Mouse (Mus musculus) embryonic fibroblast, embryonic 13.5 days (primary cell): ENCODE measurements around the gene Adam12. TPM values are rescaled to one million over a fixed set of nuclear protein-coding genes. Genes with fewer than 3 reads are reported as not detected.
A peak's percentile ranks its signal among the peaks of the same experiment; 100 is the strongest.
"Not testable (repeated sequence)": the region's sequence is repeated elsewhere in the genome, so short reads cannot be mapped to it uniquely, and the experiment has no call there.

Source experiments
- H3K27ac ChIP-seq: 2 replicates; pipeline ENCODE4 v1.5.1; 2012; ENCODE audit warnings: low read length, control low read depth, inconsistent platforms; ENCODE audit not compliant: insufficient read depth
- H3K4me1 ChIP-seq: 2 replicates; pipeline ENCODE4 v1.6.1; 2011; ENCODE audit warnings: low read length; ENCODE audit not compliant: control insufficient read depth, insufficient read depth
- H3K4me3 ChIP-seq: 2 replicates; pipeline ENCODE4 v1.5.1; 2011; ENCODE audit warnings: mild to moderate bottlenecking, control low read depth, low read length; ENCODE audit not compliant: insufficient read depth
- CTCF ChIP-seq: IDR thresholded peaks from 2 replicates; pipeline ENCODE4 v1.5.1; 2011; ENCODE audit warnings: mild to moderate bottlenecking, control low read depth, low read length, moderate library complexity, borderline replicate concordance; ENCODE audit not compliant: insufficient read depth
- POLR2A ChIP-seq: IDR thresholded peaks from 2 replicates; pipeline ENCODE4 v1.6.1; 2011; ENCODE audit warnings: low read depth, mild to moderate bottlenecking, control low read depth, low read length, moderate library complexity
- polyA plus RNA-seq: library from polyadenylated mRNA; stranded (reverse); fragments of >200 nt; gene quantifications from 2 replicates; pipeline ENCODE4 v1.2.4, GENCODE M21; 2011; ENCODE audit warnings: low read depth; ENCODE audit not compliant: missing spikeins, insufficient read length

Adam12 gene
- polyA plus RNA-seq, 1 experiment, result 104 TPM

DNA sequence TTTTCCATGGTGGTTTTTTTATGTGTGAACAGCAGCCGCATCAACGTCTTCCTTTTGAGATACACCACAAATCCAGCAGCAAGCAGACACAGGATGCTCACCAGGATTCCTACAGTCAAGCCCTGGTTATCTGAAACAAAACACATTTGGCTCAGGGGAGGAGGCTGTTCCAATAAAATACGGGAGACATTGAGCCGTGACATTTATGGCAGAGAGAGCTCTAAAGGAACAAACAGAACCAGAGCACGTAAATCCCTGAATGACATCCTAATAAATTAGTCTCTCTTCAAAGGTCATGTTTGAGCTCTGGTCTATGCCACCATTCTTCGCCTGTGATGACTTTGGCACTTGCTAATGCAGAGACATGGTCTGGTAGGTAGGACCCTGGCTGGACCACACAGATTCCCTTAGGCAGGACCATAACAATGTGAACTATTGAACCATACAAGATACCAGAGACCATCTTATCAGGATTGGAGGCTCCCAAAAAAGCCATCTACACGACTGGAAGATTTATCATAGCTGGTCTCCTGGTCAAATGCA is 322.0 kb downstream of the Adam12 start:
- H3K4me3 ChIP-seq, result no peak overlapping the region
- no peak overlapping the region for H3K27ac ChIP-seq
- H3K4me1 ChIP-seq, result no peaks in the 10 kb centered on the region
- TF ChIP-seq CTCF (no peak), POLR2A (no peak)

DNA sequence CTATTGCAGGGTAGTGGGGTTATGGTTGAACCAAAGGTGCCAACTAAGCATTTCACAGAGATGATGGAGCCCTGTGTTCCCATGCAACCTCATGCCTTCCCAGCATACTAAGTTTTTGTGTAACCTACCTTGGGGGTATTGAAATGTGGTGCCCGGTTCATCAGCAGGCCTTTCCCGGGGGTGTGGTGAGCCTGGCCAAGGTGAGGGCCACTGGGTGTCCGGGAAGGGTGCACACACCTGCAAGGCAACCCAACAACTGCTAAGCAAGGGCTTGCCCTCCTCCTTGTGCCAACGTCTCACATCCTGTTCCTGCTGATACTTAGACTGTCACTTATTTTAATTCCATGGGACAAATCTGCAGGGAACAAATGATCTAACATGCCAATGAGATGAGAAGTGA is 323.0 kb downstream of the Adam12 start:
- Histone ChIP-seq H3K4me1 (no peaks in the 10 kb centered on the region), H3K4me3 (no peak overlapping the region), H3K27ac (no peak overlapping the region)
- TF ChIP-seq CTCF, result no peak
- TF ChIP-seq POLR2A, result no peak

DNA sequence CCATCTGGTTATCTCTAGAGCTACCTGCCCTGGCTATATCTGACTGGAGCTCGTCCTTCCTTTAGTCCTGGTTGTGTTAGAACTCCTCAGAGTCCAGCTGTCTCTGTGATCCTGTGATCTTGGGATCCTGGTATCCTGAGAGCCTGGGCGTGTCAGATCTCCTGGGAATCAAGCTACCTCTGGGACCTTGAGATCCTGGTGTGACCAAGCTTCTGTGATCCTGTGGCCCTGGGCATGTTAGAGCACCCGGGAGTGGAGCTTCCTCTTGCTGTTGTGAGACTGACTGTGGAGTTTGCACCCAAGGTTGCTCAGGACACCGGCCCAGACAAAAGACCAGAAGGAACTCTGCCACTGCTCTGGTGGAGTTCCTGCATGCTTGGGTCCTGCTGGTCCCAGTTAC is 332.6 kb downstream of the Adam12 start:
- Histone ChIP-seq H3K4me3 (no peak overlapping the region), H3K4me1 (no peaks in the 10 kb centered on the region), H3K27ac (no peak overlapping the region)
- TF ChIP-seq CTCF, result no peak
- TF ChIP-seq POLR2A, result no peak

DNA sequence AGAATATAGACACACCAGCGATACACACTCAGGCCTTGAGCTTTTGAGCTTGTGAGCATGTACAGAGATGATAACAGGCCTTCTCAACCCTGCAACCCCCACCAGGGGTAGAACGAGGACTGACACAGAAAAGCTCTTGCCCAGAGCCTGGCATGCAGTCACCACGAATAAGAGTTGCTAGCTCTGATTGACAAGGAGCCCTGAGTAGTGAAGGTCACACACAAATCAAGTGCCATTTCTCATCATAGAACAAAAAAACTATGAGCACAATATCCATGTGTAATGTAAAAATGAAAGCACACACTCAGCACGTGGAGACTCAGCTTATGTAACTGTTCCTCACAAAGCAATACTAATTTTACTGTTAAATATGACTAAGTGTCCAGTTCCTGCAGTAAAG is 340.1 kb downstream of the Adam12 start:
- Histone ChIP-seq H3K4me3 (no peak overlapping the region), H3K27ac (no peak overlapping the region)
- TF ChIP-seq CTCF, result no peak
- no peak for TF ChIP-seq POLR2A

DNA sequence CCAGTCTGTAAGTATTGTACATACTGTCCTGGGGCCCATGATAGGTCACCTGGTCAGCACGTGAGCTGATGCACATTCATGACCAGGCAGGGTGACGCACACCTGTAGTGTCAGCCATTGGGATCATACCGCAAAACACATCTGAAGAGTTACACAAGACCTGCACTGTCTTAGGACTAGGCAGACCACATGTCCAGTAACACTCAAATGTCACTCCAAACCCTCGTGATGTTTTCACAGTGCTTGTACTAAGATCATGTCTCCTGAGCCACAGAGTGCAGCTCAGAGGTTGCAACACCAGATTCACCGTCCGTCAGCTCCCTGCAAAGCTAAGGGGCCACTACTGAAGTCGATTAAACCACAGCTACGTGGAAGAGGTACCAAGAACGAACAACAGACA is 340.6 kb downstream of the Adam12 start:
- Histone ChIP-seq H3K4me3 (no peak overlapping the region), H3K27ac (no peak overlapping the region), H3K4me1 (no peaks in the 10 kb centered on the region; the same call in 1 of the 2 replicates)
- TF ChIP-seq POLR2A, result no peak
- no peak for TF ChIP-seq CTCF

More for the DNA sequence above, 340.1 kb downstream of the Adam12 start:
- no peaks in the 10 kb centered on the region; the same call in 1 of the 2 replicates for H3K4me1 ChIP-seq

DNA sequence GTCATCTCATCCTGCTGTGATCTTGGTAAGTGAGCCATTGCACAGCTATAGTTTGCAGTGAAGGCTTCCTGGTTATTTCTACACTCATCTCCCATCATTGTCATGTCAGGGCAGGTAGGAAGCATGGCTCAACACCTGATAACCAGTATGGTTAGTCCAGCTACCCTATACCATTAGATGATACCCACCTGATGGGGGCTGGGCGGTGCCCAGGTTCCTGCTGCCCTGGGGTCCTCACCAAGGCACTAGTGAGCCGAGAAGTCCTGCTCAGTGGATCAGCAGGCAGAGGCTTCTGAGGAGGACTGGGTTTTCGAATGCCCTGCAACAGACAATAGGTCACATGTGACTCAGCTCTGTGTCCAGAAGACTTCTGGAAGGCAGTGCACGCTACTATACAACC is 342.0 kb downstream of the Adam12 start:
- TF ChIP-seq CTCF, result no peak
- TF ChIP-seq POLR2A, result no peak
- Histone ChIP-seq H3K4me1 (no peaks in the 10 kb centered on the region; the same call in 1 of the 2 replicates), H3K27ac (no peak overlapping the region), H3K4me3 (no peak overlapping the region)

DNA sequence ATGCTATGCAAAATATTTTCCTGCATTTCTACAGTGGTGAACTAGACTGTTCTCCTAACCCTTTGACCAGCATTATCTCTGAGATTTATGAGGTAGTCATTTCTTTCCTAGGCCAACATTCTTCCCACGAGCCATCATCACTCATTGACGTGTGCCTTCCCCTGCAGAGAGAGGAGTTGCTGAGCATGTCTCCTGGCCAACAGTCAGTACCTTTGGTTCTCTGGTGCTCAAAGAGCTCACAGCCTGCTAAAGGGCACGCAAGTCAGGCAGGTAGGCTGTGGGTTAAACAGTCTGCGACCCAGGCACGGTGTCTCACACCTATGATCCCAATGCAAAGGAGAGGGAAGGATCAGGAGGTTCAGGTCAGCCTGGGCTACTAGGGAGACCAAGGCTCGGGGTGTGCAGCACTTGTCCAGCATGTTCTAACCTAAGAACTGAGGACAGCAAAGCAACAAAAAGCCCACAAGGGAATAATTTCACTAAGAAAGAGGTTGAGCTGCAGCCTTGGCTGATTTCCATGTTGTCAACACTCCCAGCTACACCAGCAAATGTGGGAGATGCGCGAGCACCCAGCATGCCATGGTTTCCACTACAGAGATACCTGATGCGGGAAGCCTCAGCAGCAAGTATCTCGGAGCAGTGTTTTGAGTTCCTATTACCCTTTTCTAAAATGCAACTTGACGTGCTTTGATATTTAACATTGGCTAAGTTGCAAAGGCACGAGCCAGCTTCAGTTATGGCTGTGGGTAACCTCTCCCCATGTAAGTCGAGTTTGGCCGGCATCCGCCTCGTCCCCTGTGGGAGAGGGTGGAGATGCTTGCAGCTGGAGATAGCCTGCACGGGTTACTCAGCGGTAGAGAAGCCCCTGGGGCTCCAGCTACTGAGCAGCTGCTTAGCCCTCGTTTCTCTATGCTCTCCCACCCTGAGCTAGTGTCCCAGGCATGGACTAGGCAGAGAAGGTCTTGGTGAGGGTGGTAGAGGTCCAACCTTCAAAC is 342.7 kb downstream of the Adam12 start:
- Histone ChIP-seq H3K27ac (0 out of 2 replicates have a peak overlapping the region, but pooled peaks have one; percentile 21), H3K4me3 (no peak overlapping the region), H3K4me1 (no peaks in the 10 kb centered on the region; the same call in 1 of the 2 replicates)
- TF ChIP-seq CTCF (no peak), POLR2A (no peak)

DNA sequence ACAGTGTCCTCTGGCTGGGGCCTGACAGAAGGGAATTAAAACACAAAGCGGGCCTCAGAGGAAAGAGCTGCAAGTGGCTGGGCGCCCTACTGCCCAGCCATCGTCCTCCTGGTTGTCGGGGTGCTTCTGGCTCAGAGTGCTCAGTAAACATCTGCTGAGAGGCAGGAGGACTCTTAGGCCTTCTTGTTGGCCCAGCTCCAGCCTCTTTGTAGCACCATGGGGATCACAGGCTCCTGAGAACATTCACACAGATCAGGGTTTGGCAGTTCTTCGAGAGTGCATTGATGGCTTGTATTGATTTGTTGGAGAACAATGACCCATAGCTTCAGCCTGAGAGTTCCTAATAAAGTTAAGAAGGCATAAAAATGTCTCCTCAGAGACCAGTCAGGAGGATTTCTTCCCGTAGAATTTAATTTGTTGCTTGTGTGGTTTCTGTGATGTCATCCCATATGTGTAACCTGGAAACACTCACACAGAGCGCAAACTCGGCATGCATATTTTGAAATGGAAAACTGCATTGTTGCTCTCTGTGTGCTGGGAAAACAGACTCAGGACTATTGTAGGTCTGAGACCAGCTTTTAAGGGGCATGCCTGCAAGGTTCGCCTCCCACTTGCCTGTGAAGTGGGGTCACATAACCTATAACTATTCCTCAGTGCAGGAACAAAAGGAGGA is 347.1 kb downstream of the Adam12 start:
- H3K4me1 ChIP-seq, H3K27ac ChIP-seq, H3K4me3 ChIP-seq: not testable (repeated sequence)

DNA sequence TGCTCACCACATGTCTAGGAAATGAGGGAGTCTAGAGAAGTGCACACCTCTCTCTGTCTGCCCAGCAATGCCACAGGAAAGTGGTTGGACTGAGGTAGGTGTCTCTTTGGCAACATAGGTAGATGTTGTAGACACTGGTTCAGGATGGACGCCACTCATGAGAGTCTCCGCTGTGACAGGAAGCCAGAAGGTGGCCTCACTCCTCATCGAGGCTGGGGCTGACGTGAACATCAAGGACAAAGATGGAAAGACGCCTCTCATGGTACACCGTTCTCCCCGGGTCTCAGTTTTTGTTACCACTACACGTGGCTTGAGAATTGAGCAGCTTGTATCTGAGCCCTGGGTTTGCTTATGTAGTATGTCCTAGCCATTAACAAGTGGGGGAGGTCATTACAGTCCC is 352.2 kb downstream of the Adam12 start:
- Histone ChIP-seq H3K4me3 (no peak overlapping the region), H3K27ac (no peak overlapping the region), H3K4me1 (no peaks in the 10 kb centered on the region)
- TF ChIP-seq CTCF (no peak), POLR2A (no peak)

DNA sequence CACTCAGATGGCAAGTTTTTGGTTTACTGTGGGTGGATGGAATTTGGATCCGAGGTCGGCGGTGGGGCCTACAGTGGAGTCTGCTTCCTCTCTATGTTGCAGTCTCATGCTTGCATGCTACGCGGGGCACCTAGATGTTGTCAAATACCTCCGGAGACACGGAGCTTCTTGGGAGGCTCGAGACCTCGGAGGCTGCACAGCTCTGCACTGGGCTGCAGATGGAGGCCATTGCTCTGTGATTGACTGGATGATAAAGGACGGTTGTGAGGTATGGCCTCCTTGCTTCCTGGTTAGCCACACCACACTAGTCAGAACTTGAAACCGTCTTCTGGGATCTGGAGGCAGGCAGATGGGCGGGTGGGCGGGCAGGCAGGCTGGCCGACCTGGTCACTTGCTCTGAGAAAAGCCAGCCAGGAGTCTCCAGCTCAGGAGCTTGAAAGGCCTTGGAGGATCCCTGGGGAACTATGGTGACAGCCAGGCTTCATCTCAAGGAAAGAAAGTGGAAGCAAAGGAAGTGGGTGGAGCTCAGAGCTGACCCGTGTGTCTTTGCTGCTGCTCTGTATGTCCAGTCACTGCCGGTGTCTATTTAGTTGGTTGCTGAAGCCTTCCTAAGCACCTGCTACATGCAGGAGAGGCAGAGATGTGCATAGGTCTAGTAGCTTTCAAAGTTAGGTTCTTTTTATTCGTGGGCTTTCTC is 355.2 kb downstream of the Adam12 start:
- H3K27ac ChIP-seq, result no peak overlapping the region
- no peak overlapping the region for H3K4me3 ChIP-seq
- no peak for TF ChIP-seq POLR2A
- TF ChIP-seq CTCF, result no peak
- H3K4me1 ChIP-seq, result no peaks in the 10 kb centered on the region
